Mouse (Mus musculus) CD4-positive naive resting alpha-beta T cell, adult 57 days (primary cell): ENCODE data around the gene Sult2a8. TPM values are rescaled to one million over a fixed set of nuclear protein-coding genes. Genes with fewer than 3 reads are reported as not detected.

Experiments used
- total RNA-seq: library from RNA; stranded (reverse); gene quantifications from one replicate; pipeline ENCODE4 v1.2.4, GENCODE M21; 2023

Gene Sult2a8
- total RNA-seq = not detected

DNA sequence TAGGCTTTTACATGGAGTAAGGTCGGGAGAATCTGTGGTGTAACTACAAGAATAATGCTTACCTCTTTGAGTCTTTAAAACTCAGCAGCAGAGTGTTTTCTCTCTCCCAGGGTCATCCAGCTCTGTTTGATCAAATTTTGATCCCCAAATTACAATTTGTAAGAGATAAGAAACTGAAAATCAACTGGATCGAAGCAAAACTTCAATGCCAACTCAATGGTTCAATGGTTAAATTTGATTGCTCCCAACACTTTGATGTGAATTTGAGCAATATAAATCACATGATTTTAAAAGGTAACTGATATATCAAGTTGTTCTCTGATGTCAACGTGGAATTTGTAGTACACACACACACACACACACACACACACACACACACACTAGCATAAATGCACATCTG is at the start of gene Sult2a8:
Sult2a8 (minus strand) TSS at position 236 of the 400 bp plus-strand sequence.

DNA sequence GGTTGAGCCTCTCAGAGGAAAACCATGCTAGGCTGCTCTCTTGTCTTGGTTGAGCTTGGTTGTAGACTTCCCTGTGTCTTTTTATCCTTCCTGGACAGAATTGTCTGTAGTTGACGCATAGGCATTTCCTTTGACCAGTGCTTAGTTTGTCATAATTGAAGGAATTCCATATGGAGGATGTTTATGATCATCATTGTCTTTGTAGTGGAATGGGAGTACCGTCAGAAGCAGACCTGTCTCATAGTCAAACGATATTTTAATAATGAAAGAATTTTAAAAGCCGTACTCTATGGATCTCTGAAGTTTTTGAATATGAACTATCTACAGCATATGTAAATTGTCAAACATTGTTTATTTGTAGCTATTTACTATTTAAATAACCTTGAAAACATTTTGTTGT is 47.6 kb upstream of the Sult2a8 start, which contains the start of gene Sult2a7:
Sult2a7 (minus strand) TSS at position 101 of the 400 bp plus-strand sequence.

Other genes with a start within 250 kb of the Sult2a8 start
- gene Sult2a6, start 191.9 kb downstream of the Sult2a8 start, total RNA-seq = not detected
- gene Obox8, start 113.2 kb downstream of the Sult2a8 start, total RNA-seq = not detected
- gene Sult2a7, start 47.5 kb upstream of the Sult2a8 start, total RNA-seq = not detected
- not detected for gene Vmn1r90, start 116.7 kb upstream of the Sult2a8 start, total RNA-seq
- gene Obox7, start 212.7 kb upstream of the Sult2a8 start, total RNA-seq = not detected